Mouse (Mus musculus) spleen, adult 2 months (tissue): Measurements from ENCODE around the gene Ltbp2.

ENCODE experiments used
- CTCF ChIP-seq: fragments of 200-500 bp; IDR thresholded peaks from 2 replicates; pipeline ENCODE4 v1.5.1; 2011; ENCODE audit warnings: mild to moderate bottlenecking, inconsistent platforms; ENCODE audit not compliant: insufficient read depth, insufficient read length, insufficient replicate concordance; ENCODE audit errors: extremely low read depth
- POLR2A ChIP-seq: fragments of 200-500 bp; IDR thresholded peaks from 2 replicates; pipeline ENCODE4 v1.6.1; 2011; ENCODE audit warnings: low read depth, low read length, inconsistent platforms

- TF ChIP-seq POLR2A (no peak), CTCF (no peak)
These were observed 113.8 kb downstream of the Ltbp2 start for GRCm38 (mm10) chr12:84762532-84762931.
